Mouse (Mus musculus) ES-Bruce4 (cell line): Measurements from ENCODE around the gene Hs3st3a1. TPM values are rescaled to one million over a fixed set of nuclear protein-coding genes. Genes with fewer than 3 reads are reported as not detected.

ENCODE experiments used
- H3K27ac ChIP-seq: 2 replicates; pipeline ENCODE4 v1.5.1; 2012; ENCODE audit warnings: low read length, inconsistent platforms; ENCODE audit not compliant: insufficient read depth
- H3K27me3 ChIP-seq: 2 replicates; pipeline ENCODE4 v1.6.1; 2012; ENCODE audit warnings: mild to moderate bottlenecking, low read length, inconsistent platforms; ENCODE audit not compliant: control insufficient read depth, poor library complexity, insufficient read depth, severe bottlenecking
- H3K36me3 ChIP-seq: 2 replicates; pipeline ENCODE4 v1.6.1; 2012; ENCODE audit warnings: inconsistent platforms, mild to moderate bottlenecking, low read length, moderate library complexity; ENCODE audit not compliant: control insufficient read depth, poor library complexity, insufficient read depth, severe bottlenecking
- H3K4me1 ChIP-seq: one replicate; pipeline ENCODE4 v1.8.1; 2011; ENCODE audit warnings: low read length; ENCODE audit not compliant: control insufficient read depth, insufficient read depth
- H3K4me3 ChIP-seq: 2 replicates; pipeline ENCODE4 v1.5.1; 2011; ENCODE audit warnings: low read depth, mild to moderate bottlenecking, low read length
- H3K9ac ChIP-seq: 2 replicates; pipeline ENCODE4 v1.6.1; 2012; ENCODE audit warnings: low read depth, mild to moderate bottlenecking, inconsistent platforms; ENCODE audit not compliant: poor library complexity, severe bottlenecking
- H3K9me3 ChIP-seq: replicated peaks from 2 replicates; pipeline ENCODE4 v1.6.1; 2012; ENCODE audit warnings: mild to moderate bottlenecking, low read length, inconsistent platforms; ENCODE audit not compliant: control insufficient read depth, poor library complexity, insufficient read depth, severe bottlenecking
- CTCF ChIP-seq: IDR thresholded peaks from one replicate; pipeline ENCODE4 v1.8.1; 2011; ENCODE audit warnings: low read depth, low read length
- EP300 ChIP-seq: IDR thresholded peaks from 2 replicates; pipeline ENCODE4 v1.6.1; 2011; ENCODE audit warnings: low read depth, low read length; ENCODE audit not compliant: insufficient read depth
- POLR2A ChIP-seq: IDR thresholded peaks from one replicate; pipeline ENCODE4 v1.8.1; 2011; ENCODE audit warnings: low read length; ENCODE audit not compliant: insufficient read depth
- polyA plus RNA-seq: library from polyadenylated mRNA; stranded (reverse); fragments of >200 nt; gene quantifications from 2 replicates; pipeline ENCODE4 v1.2.4, GENCODE M21; 2011; ENCODE audit warnings: low read depth; ENCODE audit not compliant: missing spikeins, insufficient read depth, insufficient read length

Hs3st3a1 gene
- polyA plus RNA-seq, 1 experiment = 0.28 TPM

- H3K4me1 ChIP-seq = no peaks in the 10 kb centered on the region
- H3K9me3 ChIP-seq = peaks cover 2% of the 10 kb centered on the region; the same call in 1 of the 2 replicates
- H3K27me3 ChIP-seq = no peaks in the 10 kb centered on the region
- no peak overlapping the region for H3K4me3 ChIP-seq
- no peak for TF ChIP-seq POLR2A
- TF ChIP-seq CTCF = no peak
- no peak for TF ChIP-seq EP300
- no peak overlapping the region for H3K27ac ChIP-seq
- no peak overlapping the region for H3K9ac ChIP-seq
- no peaks in the 10 kb centered on the region for H3K36me3 ChIP-seq
These were observed 59.3 kb downstream of the Hs3st3a1 start for GRCm38 (mm10) chr11:64494448-64494847.

- Histone ChIP-seq H3K36me3 (no peaks in the 10 kb centered on the region), H3K9me3 (peaks cover 2% of the 10 kb centered on the region; the same call in 1 of the 2 replicates), H3K4me1 (no peaks in the 10 kb centered on the region), H3K27me3 (no peaks in the 10 kb centered on the region), H3K4me3 (no peak overlapping the region), H3K9ac (no peak overlapping the region), H3K27ac (no peak overlapping the region)
- TF ChIP-seq CTCF (no peak), POLR2A (no peak)
These were observed 60.8 kb downstream of the Hs3st3a1 start for GRCm38 (mm10) chr11:64495935-64496334.

GRCm38 (mm10) chr11:64496677-64497076 is 61.5 kb downstream of the Hs3st3a1 start:
- no peak for TF ChIP-seq EP300
- TF ChIP-seq POLR2A = no peak
- TF ChIP-seq CTCF = no peak
- Histone ChIP-seq H3K4me3 (no peak overlapping the region), H3K27ac (no peak overlapping the region), H3K4me1 (no peaks in the 10 kb centered on the region), H3K9ac (no peak overlapping the region), H3K9me3 (peaks cover 2% of the 10 kb centered on the region; the same call in 1 of the 2 replicates), H3K36me3 (no peaks in the 10 kb centered on the region), H3K27me3 (no peaks in the 10 kb centered on the region)

GRCm38 (mm10) chr11:64500536-64501112 is 65.5 kb downstream of the Hs3st3a1 start:
- Histone ChIP-seq H3K4me3 (no peak overlapping the region), H3K36me3 (no peaks in the 10 kb centered on the region), H3K9me3 (no peaks in the 10 kb centered on the region), H3K9ac (no peak overlapping the region), H3K27me3 (no peaks in the 10 kb centered on the region), H3K27ac (no peak overlapping the region), H3K4me1 (no peaks in the 10 kb centered on the region)
- TF ChIP-seq EP300 = no peak
- no peak for TF ChIP-seq POLR2A
- TF ChIP-seq CTCF = no peak

- Histone ChIP-seq H3K9me3 (no peaks in the 10 kb centered on the region), H3K4me3 (no peak overlapping the region), H3K4me1 (no peaks in the 10 kb centered on the region), H3K27me3 (no peaks in the 10 kb centered on the region), H3K36me3 (no peaks in the 10 kb centered on the region), H3K9ac (no peak overlapping the region), H3K27ac (no peak overlapping the region)
- TF ChIP-seq EP300 (no peak), CTCF (no peak), POLR2A (no peak)
These were observed 67.9 kb downstream of the Hs3st3a1 start for GRCm38 (mm10) chr11:64503040-64503439.

GRCm38 (mm10) chr11:64505924-64506323 is 70.8 kb downstream of the Hs3st3a1 start:
- Histone ChIP-seq H3K4me1 (no peaks in the 10 kb centered on the region), H3K9me3 (no peaks in the 10 kb centered on the region), H3K4me3 (no peak overlapping the region), H3K27ac (no peak overlapping the region), H3K27me3 (no peaks in the 10 kb centered on the region; the same call in 1 of the 2 replicates), H3K36me3 (no peaks in the 10 kb centered on the region), H3K9ac (no peak overlapping the region)
- TF ChIP-seq EP300 (no peak), CTCF (no peak)
